Mouse (Mus musculus): ENCODE measurements around the gene Fam57a. TPM values are rescaled to one million over a fixed set of nuclear protein-coding genes. Genes with fewer than 3 reads are reported as not detected.
"Not testable (repeated sequence)": the region's sequence is repeated elsewhere in the genome, so short reads cannot be mapped to it uniquely, and the experiment has no call there.

The Fam57a gene
- total RNA-seq, 2 experiments from 2014 or later: 1.8 TPM

DNA sequence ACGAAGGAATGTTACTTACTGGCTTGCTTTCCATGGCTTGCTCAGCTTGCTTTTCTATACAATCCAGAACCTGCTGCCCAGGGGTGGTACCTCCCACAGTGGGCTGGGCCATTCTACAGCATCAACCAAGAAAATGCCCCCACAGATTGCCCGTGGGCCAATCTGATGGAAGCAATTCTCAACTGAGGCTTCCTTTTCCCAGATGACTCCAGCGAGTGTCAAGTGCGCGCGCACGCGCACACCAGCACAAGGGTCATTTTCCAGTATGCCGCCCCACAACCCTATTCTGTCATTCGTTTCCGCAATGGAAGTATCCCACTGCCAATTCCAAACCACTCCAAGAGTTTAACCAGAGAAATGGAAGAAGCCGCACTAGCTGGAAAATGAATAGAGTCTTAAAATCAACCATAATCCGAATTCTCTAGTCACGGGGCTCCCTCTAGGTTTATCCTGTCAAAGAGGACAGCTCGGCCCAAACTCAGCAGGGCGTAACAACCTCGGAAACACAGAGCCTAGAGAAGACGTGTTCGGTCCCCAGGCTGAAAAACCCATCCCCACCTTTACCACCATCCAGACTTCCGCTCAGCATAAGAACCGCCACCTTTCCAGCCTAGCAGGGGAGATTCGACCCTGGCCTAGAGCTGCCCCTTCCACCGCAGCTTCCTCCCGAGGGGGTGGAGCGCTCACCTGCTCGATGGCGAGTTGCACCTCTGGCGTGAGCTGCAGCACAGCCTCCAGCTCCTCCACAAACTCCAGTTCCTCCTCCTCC lies 561 bp upstream of the Fam57a start:
- intact Hi-C loops (cut with DNase I): no loop called here

DNA sequence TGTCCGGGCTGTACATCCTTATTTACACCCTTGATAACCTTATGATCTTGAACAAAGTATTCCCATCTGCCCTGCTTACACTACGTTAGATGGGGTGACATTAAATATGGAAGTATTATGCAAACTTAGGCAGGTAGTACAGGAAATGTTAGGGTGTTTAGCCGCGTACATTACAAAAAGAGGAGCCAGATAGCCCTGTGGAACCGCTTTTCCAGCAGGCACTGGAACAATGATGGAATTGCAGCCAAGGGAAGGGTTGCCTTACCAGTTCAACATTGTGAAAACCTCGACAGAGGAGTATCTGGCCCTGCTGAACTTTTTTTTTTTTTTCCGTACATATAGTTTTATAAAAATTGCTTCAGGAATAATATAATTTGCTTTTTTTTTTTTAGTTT lies 672 bp downstream of the Fam57a start:
- DNase-seq: no peak
- intact Hi-C loops (cut with DNase I): no loop called here

More for the DNA sequence above, 561 bp upstream of the Fam57a start:
- DNase-seq: no peak

DNA sequence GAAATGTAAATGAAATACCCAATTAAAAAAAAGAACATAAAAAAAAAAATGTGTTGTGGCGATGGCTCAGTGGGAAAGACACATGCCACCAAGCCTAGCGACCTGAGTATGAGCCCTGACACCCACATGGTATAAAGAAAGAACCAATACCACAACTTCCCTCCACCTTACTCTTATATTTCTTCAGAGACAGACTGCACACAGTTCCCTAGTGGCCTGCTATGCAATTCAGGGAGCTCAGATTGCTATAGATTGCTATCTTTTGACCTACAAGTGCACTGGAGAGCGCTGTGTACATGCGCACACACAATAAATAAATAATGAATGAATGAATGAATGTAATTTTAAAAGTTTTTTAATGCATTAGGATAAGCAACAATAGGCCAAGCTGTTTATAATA lies 4.3 kb downstream of the Fam57a start:
- intact Hi-C loops (cut with DNase I): no loop called here

DNA sequence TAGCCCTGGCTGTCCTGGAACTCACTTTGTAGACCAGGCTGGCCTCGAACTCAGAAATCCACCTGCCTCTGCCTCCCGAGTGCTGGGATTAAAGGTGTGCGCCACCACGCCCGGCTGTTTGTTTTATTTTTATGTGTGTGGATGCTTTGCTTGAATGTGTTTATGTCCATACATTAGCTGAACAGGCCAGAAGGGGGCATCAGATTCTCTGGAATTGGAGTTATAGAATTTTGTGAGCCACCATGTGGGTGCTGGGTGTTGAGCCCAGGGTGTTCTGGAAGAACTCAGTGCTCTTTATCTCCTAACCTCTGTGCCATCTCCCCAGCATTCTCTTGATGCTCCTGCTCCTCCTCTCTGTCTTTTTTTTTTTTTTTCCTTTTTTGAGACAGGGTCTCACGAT lies 7.4 kb downstream of the Fam57a start:
- DNase-seq: no peak
- intact Hi-C loops (cut with DNase I): no loop called here

More for the DNA sequence above, 4.3 kb downstream of the Fam57a start:
- no peak for DNase-seq

DNA sequence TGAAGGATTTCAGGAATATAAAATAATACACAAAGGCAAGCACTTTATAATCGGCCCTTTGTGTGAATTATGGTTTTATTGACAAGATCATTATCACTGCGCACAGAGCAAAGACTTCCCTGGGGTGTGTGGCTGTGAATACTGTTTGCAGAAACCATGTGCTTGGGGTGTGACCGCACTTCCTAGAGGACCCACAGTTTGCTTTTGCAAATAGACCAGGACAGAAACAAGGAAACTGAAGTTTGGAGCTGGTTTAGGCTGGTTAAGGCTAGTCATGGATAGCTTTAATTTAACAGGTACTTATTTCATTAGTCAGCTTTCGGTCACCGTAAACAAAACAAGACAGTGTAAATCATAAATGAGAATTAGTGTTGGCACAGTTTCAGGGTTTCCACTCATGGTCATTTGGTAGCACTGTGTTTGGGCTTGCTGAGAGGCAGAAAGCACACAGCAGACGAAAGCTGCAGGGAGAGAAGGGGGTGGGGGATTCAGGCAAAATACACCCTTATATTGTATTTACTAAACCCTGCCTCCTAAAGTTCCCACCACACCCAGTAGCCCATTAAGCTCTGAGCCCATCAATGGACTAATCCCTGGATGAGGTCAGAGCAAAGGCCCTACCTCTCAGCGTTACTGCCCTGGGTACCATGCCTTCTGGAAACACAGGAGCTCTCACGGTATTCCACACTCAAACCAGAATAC lies 17.0 kb downstream of the Fam57a start:
- intact Hi-C loops (cut with DNase I): no loop called here
- no peak for DNase-seq

DNA sequence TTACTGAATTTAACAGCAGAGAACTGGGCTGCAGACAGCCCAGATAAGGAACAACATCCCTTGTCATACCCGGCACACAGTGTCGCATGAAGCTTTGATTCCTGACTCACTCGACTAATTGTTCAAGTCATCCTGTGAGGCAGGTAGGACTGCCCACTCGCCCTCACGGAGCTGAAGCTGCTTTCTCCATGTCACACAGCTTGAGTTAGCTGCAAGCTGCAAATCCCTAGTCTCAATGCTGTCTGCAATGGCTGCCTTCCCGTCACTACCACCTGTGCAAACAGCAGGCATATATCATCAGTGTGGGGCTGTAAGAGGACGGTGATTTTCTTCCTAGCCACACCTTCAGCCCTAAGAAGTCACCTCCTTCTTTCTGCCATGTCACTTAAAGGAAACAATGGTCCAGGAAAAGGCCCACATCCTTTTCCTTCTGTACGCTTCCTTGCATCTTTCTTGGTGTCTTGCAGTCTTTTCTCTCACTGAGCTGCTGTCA lies 17.6 kb downstream of the Fam57a start:
- intact Hi-C loops (cut with DNase I): no loop called here
- DNase-seq: no peak

DNA sequence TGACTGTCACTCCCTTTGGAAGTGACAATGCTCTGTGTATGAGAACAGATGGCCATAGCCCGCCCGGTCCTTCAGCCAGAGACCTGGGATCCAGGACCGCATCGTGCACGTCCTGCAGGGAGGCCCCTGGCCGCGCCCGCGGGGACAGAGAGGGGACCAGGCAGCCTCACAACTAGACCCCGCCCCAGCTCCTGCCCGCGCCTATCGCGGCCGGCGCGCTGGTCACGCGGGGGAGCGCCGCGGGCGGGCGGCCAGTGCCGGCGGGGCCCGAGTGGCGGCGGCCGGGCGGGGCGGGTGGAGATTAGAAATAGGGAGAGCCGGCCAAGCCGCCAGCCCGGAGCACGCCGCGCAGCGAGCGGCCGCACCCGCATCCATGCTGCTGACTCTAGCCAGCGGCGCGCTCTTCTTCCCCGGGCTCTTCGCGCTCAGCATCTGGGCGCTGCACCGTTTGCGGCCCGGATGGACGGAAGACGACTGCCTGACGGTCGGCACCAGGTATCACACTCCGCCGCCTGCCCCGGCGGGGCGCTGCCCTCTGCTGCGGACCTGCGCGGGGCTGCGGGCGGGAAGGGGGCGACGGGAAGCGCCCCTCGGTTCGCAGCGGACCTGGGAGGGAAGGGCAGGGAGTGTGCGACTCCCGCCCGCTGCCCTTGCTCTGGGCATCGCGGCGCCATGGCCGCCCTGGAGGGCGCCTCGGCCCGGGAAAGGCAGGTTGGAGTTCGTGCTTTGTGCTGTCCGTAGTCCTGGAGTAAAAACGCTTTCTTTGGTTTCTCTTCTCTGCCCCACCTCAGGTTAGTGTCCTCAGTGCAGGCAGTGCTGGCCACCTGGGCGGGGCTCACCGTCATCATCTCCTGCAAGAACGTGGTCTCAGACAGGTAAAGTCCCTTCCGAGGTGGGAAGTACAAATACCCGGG lies 22.5 kb downstream of the Fam57a start:
- intact Hi-C loops (cut with DNase I): no loop called here
- DNase-seq: peak; percentile 77 to 86

DNA sequence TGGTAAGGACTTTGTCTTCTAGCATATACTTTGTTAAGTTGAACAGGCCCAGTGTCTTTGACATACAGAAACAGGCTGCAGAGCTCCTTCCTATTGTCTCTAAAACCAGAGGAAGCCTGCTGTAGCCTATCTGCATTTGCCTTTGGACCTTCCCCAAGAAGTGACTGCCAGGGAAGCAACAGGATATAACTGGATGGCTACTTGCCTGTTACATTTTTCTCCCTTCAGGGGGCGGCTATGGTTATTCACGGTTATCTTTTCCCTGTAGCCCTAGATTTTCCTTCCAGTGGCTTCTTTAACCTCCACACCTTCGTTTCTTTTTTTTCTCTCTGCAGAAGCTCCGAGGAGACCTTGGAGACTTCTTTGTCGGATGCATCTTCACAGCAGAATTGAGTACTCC lies 27.3 kb downstream of the Fam57a start:
- intact Hi-C loops (cut with DNase I): no loop called here
- DNase-seq: no peak

DNA sequence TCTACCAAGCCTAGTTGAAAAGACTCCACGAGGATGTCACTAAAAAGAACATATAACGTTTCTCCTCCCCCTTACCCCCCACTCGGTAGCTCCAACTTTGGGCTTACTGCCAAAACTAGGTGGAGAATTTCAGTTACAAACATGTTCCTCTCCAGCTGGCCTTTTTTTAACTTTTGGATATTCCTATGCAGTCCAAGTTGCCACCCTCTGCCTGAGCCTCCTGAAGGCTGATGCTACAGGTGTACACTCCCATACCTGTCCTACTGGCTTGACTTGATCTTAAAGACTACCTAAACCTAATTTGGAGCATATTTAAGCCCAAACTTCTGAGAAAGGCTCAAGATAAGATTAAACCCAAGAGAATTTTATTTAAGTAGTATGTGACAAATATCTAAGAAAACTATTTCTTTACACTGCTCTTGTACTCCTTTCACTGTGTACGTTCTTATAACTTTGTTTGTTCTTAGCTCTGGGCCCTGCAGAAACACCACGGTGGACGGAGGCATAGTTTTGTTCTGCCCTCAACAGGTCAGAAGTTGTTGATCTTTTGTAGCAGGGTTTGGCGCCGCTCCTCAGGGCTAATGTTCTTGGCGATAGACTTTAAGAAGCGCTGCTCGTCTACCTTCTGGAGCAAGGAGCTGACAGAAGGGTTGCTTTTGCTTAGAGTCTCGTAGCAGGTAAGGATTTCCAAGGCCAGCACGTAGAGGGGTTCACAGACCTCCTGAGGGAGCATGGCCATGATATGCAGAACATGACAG lies 30.9 kb downstream of the Fam57a start:
- no peak for DNase-seq
- intact Hi-C loops (cut with DNase I): no loop called here

DNA sequence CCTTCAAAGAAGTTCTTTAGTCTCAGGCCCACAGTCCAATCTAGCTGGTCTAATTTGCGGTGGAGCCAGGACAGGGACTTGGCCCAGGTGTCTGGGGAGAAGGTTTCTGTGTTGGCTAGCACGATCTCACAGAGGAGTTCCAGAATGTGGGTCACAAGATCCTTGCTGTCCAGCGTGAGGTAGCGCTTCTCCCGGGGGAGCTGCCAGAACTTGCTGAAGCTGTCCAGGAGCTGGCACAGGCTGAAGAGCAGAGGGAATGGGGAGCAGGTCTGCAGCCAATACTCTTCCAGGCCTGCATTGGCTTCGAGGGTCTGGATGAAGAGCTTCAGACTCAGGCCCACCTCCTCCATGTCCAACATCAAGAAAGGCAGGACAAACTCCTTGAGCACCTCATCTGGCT lies 32.1 kb downstream of the Fam57a start:
- DNase-seq: peak in 1 of 2 experiments; percentile 25

DNA sequence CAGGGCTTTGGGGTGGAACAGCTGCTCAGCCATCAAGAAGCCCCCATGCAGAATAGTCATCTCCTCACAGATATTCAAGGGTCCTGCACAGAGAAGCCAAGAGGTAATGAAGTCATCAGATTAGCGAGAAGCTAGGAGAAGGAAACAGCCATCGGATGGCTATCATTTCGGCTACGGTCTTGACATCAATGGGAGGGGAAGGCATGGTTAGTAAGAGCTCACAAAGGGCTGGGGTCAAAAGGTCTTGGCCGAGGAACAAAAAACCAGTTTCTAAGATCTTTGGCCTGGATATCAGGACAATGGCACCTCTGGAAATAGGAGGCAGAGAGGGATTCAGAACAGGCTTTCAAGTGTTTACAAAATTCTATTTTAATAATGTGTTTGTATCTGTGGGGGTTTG lies 34.4 kb downstream of the Fam57a start:
- intact Hi-C loops (cut with DNase I): no loop called here
- DNase-seq: no peak

More for the DNA sequence above, 32.1 kb downstream of the Fam57a start:
- intact Hi-C loops (cut with DNase I): not testable (repeated sequence)

DNA sequence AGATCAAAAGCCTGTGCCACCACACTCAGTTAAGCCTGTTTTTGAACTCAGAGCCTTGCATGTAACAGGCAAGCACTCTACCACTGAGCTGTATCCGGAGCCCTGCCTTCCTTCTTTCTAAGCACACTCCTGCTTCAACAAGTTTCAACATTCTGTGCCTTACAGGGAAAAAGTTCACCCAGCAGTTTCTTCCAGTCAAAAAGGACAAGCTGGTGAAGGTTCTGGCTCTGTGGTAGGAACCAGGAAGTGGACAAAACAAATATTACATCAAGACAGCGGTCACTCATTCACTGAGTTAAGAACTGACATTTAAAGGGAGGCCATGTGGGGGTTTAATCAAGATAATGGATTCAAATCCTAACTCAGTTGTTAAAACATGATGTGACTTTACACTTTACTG lies 35.5 kb downstream of the Fam57a start:
- intact Hi-C loops (cut with DNase I): no loop called here
- no peak for DNase-seq

DNA sequence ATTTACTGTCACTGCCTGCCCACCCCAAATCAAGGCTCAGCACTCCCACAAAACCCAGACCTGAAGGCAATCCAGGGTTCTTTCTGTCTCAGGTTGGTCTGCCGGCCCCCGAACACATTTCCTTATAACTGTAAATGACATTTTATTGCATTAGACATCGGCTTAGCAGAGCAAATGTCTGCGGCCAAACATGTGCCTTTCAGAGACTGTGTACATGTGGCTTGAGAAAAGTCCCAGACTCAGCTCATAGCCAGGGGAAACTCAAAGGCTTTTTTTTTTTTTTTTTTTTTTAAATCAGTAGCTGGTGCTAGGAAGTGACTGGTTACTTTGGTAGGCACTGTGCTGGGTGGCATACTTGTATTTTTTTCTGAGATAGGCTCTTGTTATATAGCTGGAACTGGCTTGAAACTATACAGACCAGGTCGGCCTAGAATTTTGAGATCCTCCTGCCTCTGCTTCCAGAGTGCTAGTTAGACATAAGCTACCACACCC lies 36.6 kb downstream of the Fam57a start:
- intact Hi-C loops (cut with DNase I): no loop called here
- no peak for DNase-seq

DNA sequence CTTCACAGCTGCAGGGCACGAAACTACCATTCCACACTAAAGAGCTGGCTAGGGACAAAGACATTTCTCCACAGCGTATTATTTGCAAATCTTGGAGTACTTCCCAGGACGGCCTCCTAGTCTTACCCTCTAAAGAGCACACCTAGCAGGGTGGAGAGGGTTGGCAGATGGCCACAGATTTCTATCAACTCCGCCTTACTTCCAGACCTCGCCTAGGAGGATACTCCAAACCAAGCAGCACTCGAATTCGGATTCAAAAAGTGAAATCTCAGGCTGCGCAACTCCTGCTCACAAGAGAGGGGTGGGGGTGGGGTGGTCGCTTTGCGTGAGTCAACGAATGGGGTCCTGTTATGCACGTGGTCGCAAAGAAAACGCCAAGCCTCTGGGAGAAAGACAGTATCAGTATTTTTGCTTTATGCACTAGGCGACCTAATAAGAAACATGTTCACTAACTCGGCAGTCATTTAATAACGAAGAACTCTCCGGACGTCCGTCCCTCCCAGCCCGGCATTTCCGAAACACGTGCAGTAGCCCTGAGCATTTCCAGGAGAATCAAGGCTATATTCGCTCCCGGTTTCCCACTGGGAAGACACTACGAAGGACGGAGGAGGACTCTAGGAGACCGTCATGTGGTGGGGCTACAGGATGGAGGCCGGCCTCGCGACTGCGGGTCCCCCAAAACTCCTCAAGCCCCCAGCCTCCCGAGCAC lies 37.4 kb downstream of the Fam57a start:
- intact Hi-C loops (cut with DNase I): no loop called here

DNA sequence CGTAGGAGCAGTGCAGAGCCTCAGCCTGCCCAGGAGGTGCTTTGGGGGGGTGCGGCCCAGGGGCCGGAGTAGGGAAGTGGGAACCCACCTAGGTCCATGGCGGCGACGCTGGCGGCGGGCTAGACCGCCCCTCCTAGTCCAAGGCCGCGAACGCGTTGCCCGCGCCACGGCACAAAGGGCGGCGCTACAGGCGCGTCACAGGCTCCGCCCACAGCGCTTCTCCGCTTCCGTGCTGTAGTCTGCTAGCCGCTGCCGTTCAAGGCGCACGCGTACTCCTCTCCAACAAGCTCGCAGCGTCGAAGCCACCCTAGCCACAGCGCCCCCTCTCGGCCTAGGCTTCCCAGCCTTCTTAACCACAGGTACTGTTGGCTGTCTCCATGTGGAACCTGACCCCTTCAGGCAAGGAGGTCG lies 37.9 kb downstream of the Fam57a start, which contains the start of the genes Dbil5 and Gemin4:
TSS of gene Dbil5 (plus strand) at position 219 of the 411 bp plus-strand sequence.
TSS of gene Gemin4 (minus strand) at position 275 of the 411 bp plus-strand sequence.
- intact Hi-C loops (cut with DNase I): no loop called here
- DNase-seq: peak; percentile 92 to 94

More for the DNA sequence above, 37.4 kb downstream of the Fam57a start:
- peak in 1 of 2 experiments; percentile 30 for DNase-seq

DNA sequence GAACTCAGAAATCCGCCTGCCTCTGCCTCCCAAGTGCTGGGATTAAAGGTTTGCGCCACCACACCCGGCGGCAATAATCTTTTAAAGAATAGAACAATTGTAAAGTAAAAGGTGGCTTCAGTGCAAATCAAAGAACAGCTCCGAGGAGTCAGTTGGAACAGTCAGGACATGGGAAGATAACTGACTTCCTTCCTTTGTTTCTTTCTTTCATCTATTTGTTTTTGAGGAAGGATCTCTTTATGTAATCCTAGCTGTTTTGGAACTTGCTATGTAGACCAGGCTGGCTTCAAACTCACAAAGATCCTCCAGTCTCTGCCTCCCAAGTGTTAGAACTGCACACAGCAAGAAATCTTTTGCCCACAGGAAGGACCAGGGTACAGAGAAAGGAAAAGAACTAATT lies 45.2 kb downstream of the Fam57a start:
- DNase-seq: no peak
- intact Hi-C loops (cut with DNase I): loop anchor here (10.0 kb wide), 1 partner anchor 440 kb away; no protein-coding TSS in a partner anchor

DNA sequence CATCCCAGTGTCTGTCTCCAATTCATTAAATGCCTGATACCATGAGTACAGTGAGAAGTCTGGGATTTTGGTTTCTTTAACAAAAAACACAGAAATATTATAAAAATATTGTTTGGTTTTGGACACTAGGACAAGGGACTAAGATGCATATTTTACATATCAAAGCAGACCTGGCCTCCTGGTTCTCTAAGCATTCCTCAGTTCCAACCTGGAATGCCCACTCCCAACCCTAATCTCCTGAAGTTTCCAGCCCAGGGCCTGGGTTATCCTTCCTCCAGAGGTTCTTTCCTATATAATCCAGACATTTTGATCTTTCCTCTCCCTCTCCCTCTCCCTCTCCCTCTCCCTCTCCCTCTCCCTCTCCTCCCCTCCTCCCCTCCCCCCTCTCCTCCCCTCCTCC lies 45.6 kb downstream of the Fam57a start:
- intact Hi-C loops (cut with DNase I): loop anchor here (10.0 kb wide), 1 partner anchor 440 kb away; no protein-coding TSS in a partner anchor
- DNase-seq: no peak

DNA sequence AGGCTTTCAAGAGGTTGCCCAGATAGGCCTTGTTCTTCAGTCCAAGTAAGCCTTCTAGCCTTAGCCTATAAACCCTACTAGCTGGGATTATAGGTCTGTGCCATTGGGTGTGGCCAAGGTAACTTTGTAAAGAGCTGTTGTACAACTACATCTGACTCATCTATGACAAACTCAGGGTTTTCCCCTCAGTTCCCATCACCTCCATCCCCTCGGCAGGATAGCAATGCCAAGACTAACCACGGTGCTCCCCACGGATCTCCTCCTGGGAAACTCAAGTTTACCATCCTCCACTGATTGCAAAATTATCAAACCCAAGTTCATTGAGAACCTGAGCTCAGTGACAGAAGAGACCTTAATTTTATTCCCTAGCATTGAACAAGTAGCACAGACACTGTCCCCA lies 56.7 kb downstream of the Fam57a start:
- DNase-seq: no peak
- intact Hi-C loops (cut with DNase I): no loop called here

DNA sequence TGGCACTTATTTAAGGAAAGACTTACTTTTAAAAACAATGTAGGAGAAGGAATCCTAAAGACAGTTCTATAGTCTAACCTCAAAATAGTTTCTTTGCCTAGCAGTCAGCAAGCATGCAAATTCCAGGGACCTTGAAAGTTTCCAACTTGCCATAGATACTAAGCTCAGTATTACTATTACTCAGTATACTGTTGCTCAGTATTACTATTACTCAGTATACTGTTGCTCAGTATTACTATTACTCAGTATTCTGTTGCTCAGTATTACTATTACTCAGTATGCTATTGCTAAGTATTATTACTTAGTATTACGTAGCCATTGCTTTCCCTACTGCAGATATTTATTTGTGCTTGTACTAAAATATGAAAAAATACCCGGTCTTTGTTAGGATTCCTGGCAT lies 60.3 kb downstream of the Fam57a start:
- intact Hi-C loops (cut with DNase I): no loop called here
- DNase-seq: no peak
